Mouse (Mus musculus) liver, embryonic 14.5 days (tissue): ENCODE measurements at regions not wholly inside any gene's neighbourhood (a gene's known extent, or its start where the extent isn't known, plus 50 kb on each side); places are given as distances from the start of the nearest gene placed in this dataset.

Experiments used
- CTCF ChIP-seq: IDR thresholded peaks from 2 replicates; pipeline ENCODE4 v1.5.1; 2016; ENCODE audit warnings: antibody characterized with exemption, low read depth, control low read depth
- EP300 ChIP-seq: IDR thresholded peaks from 2 replicates; pipeline ENCODE4 v1.6.1; 2016; ENCODE audit warnings: antibody characterized with exemption, low read depth

DNA sequence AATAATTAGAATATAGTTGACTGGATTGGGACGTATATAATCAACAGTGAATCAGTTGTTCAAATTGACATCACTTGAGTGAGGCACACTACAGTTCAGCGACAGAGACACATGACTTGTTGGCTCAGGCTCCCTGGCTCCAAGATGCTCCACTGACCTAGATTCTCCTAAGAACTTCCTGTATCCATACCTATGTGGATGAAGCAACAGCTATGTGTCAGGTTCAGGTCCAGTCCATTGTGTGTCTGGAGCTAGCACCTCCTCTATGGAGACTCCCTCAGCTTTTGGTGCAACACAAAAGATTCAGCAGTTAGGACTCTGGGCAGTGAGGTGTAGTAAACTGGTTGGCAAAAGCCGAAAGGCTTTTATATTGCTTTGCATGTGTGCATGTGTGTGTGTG, 251.6 kb downstream of the Ankrd50 start:
- TF ChIP-seq CTCF (no peak), EP300 (no peak)
